Mouse (Mus musculus): ENCODE measurements around the gene Sept14. TPM values are rescaled to one million over a fixed set of nuclear protein-coding genes. Genes with fewer than 3 reads are reported as not detected.
A peak's percentile ranks its signal among the peaks of the same experiment; 100 is the strongest.
"Not testable (repeated sequence)": the region's sequence is repeated elsewhere in the genome, so short reads cannot be mapped to it uniquely, and the experiment has no call there.

Gene Sept14
- polyA plus RNA-seq, 1 experiment = not detected

- peak; percentile 100 for TF ChIP-seq CTCF (IDR thresholded peaks at IDR 0.05; ENCODE audit: low read depth, low read length)
- TF ChIP-seq POLR2A (IDR thresholded peaks at IDR 0.05; ENCODE audit: borderline replicate concordance, low read depth, low read length) = 0 out of 2 replicates have a peak, but pooled peaks have one; percentile 67
- peak within 1 kb of the TSS; percentile 57 for H3K27ac ChIP-seq (ENCODE audit: insufficient read depth, low read depth, low read length)
- peaks cover 5% of the 10 kb centered on the region for H3K4me1 ChIP-seq (ENCODE audit: control insufficient read depth, insufficient read depth, low read length)
- H3K4me3 ChIP-seq (ENCODE audit: insufficient read depth, low read length) = peak within 1 kb of the TSS; percentile 74
Observed at GRCm38 (mm10) chr5:129724834-129725773, 16.8 kb upstream of the Sept14 start, which contains the start of gene Nipsnap2. Nipsnap2 (plus strand) TSS chr5:129725063.

- Histone ChIP-seq H3K27ac (ENCODE audit: insufficient read depth, low read depth, low read length) (no peak overlapping the region), H3K4me3 (ENCODE audit: insufficient read depth, low read length) (peak overlapping the region; percentile 74), H3K4me1 (ENCODE audit: control insufficient read depth, insufficient read depth, low read length) (peaks cover 3% of the 10 kb centered on the region; the same call in 1 of the 2 replicates)
- TF ChIP-seq POLR2A (IDR thresholded peaks at IDR 0.05; ENCODE audit: borderline replicate concordance, low read depth, low read length) (no peak), CTCF (IDR thresholded peaks at IDR 0.05; ENCODE audit: low read depth, low read length) (no peak)
Observed at GRCm38 (mm10) chr5:129724268-129724667, 16.0 kb upstream of the Sept14 start.

- Histone ChIP-seq H3K4me1 (ENCODE audit: control insufficient read depth, insufficient read depth, low read length) (peaks cover 4% of the 10 kb centered on the region), H3K27ac (ENCODE audit: insufficient read depth, low read depth, low read length) (no peak overlapping the region), H3K4me3 (ENCODE audit: insufficient read depth, low read length) (no peak overlapping the region)
- TF ChIP-seq CTCF (IDR thresholded peaks at IDR 0.05; ENCODE audit: low read depth, low read length) = peak; percentile 22; the same call in 1 of the 2 replicates
- TF ChIP-seq POLR2A (IDR thresholded peaks at IDR 0.05; ENCODE audit: borderline replicate concordance, low read depth, low read length) = no peak
Observed at GRCm38 (mm10) chr5:129720176-129720575, 11.9 kb upstream of the Sept14 start.

- Histone ChIP-seq H3K4me3 (ENCODE audit: insufficient read depth, low read length) (no peak overlapping the region), H3K4me1 (ENCODE audit: control insufficient read depth, insufficient read depth, low read length) (peaks cover 4% of the 10 kb centered on the region), H3K27ac (ENCODE audit: insufficient read depth, low read depth, low read length) (no peak overlapping the region)
- TF ChIP-seq POLR2A (IDR thresholded peaks at IDR 0.05; ENCODE audit: borderline replicate concordance, low read depth, low read length) (no peak), CTCF (IDR thresholded peaks at IDR 0.05; ENCODE audit: low read depth, low read length) (no peak)
Observed at GRCm38 (mm10) chr5:129717016-129717415, 8.7 kb upstream of the Sept14 start.

- TF ChIP-seq POLR2A (IDR thresholded peaks at IDR 0.05; ENCODE audit: borderline replicate concordance, low read depth, low read length) (peak; percentile 57; the same call in 1 of the 2 replicates), CTCF (IDR thresholded peaks at IDR 0.05; ENCODE audit: low read depth, low read length) (no peak)
- Histone ChIP-seq H3K4me3 (ENCODE audit: insufficient read depth, low read length) (peak within 1 kb of the TSS; percentile 70), H3K4me1 (ENCODE audit: control insufficient read depth, insufficient read depth, low read length) (peaks cover 4% of the 10 kb centered on the region), H3K27ac (ENCODE audit: insufficient read depth, low read depth, low read length) (0 out of 2 replicates have a peak within 1 kb of the TSS, but pooled peaks have one; percentile 7)
Observed at GRCm38 (mm10) chr5:129715326-129715861, 7.1 kb upstream of the Sept14 start, which contains the start of gene Mrps17. Mrps17 (plus strand) TSS chr5:129715497.

GRCm38 (mm10) chr5:129703368-129703767, 4.9 kb downstream of the Sept14 start:
- TF ChIP-seq POLR2A (IDR thresholded peaks at IDR 0.05; ENCODE audit: borderline replicate concordance, low read depth, low read length) (no peak), CTCF (IDR thresholded peaks at IDR 0.05; ENCODE audit: low read depth, low read length) (no peak)
- no peak overlapping the region for H3K4me3 ChIP-seq (ENCODE audit: insufficient read depth, low read length)
- H3K27ac ChIP-seq (ENCODE audit: insufficient read depth, low read depth, low read length) = no peak overlapping the region
- H3K4me1 ChIP-seq (ENCODE audit: control insufficient read depth, insufficient read depth, low read length) = peaks cover 11% of the 10 kb centered on the region

GRCm38 (mm10) chr5:129701706-129702105, 6.6 kb downstream of the Sept14 start:
- H3K4me3 ChIP-seq (ENCODE audit: insufficient read depth, low read length) = no peak overlapping the region
- TF ChIP-seq POLR2A (IDR thresholded peaks at IDR 0.05; ENCODE audit: borderline replicate concordance, low read depth, low read length) = no peak
- peaks cover 11% of the 10 kb centered on the region for H3K4me1 ChIP-seq (ENCODE audit: control insufficient read depth, insufficient read depth, low read length)
- no peak overlapping the region for H3K27ac ChIP-seq (ENCODE audit: insufficient read depth, low read depth, low read length)

GRCm38 (mm10) chr5:129700506-129700905, 7.8 kb downstream of the Sept14 start:
- H3K27ac ChIP-seq (ENCODE audit: insufficient read depth, low read depth, low read length) = no peak overlapping the region
- no peak overlapping the region for H3K4me3 ChIP-seq (ENCODE audit: insufficient read depth, low read length)
- TF ChIP-seq POLR2A (IDR thresholded peaks at IDR 0.05; ENCODE audit: borderline replicate concordance, low read depth, low read length) = no peak
- no peak for TF ChIP-seq CTCF (IDR thresholded peaks at IDR 0.05; ENCODE audit: low read depth, low read length)
- peaks cover 11% of the 10 kb centered on the region for H3K4me1 ChIP-seq (ENCODE audit: control insufficient read depth, insufficient read depth, low read length)

GRCm38 (mm10) chr5:129690528-129690927, 17.8 kb downstream of the Sept14 start:
- Histone ChIP-seq H3K4me1 (ENCODE audit: control insufficient read depth, insufficient read depth, low read length) (no peaks in the 10 kb centered on the region), H3K4me3 (ENCODE audit: insufficient read depth, low read length) (no peak overlapping the region), H3K27ac (ENCODE audit: insufficient read depth, low read depth, low read length) (no peak overlapping the region)
- TF ChIP-seq CTCF (IDR thresholded peaks at IDR 0.05; ENCODE audit: low read depth, low read length) (no peak), POLR2A (IDR thresholded peaks at IDR 0.05; ENCODE audit: borderline replicate concordance, low read depth, low read length) (no peak)

- H3K4me3 ChIP-seq (ENCODE audit: insufficient read depth, low read length) = no peak overlapping the region
- TF ChIP-seq POLR2A (IDR thresholded peaks at IDR 0.05; ENCODE audit: borderline replicate concordance, low read depth, low read length) (no peak), CTCF (IDR thresholded peaks at IDR 0.05; ENCODE audit: low read depth, low read length) (no peak)
- H3K4me1 ChIP-seq (ENCODE audit: control insufficient read depth, insufficient read depth, low read length) = no peaks in the 10 kb centered on the region
- H3K27ac ChIP-seq (ENCODE audit: insufficient read depth, low read depth, low read length) = no peak overlapping the region
Observed at GRCm38 (mm10) chr5:129687621-129688020, 20.7 kb downstream of the Sept14 start.

- not testable (repeated sequence) for H3K27ac ChIP-seq (ENCODE audit: insufficient read depth, low read depth, low read length); H3K4me1 ChIP-seq (ENCODE audit: control insufficient read depth, insufficient read depth, low read length); H3K4me3 ChIP-seq (ENCODE audit: insufficient read depth, low read length)
Observed at GRCm38 (mm10) chr5:129685141-129685540, 23.2 kb downstream of the Sept14 start.

Measured in bone marrow macrophage, adult 2 months (primary cell).